Mouse (Mus musculus) lung, postnatal 10 days (tissue): ENCODE results near the gene Xkr7.
A peak's percentile ranks its signal among the peaks of the same experiment; 100 is the strongest.

Experiments used
- DNase-seq: peaks from one replicate; pipeline ENCODE4 v3.0.0; 2021

Gene Xkr7

DNA sequence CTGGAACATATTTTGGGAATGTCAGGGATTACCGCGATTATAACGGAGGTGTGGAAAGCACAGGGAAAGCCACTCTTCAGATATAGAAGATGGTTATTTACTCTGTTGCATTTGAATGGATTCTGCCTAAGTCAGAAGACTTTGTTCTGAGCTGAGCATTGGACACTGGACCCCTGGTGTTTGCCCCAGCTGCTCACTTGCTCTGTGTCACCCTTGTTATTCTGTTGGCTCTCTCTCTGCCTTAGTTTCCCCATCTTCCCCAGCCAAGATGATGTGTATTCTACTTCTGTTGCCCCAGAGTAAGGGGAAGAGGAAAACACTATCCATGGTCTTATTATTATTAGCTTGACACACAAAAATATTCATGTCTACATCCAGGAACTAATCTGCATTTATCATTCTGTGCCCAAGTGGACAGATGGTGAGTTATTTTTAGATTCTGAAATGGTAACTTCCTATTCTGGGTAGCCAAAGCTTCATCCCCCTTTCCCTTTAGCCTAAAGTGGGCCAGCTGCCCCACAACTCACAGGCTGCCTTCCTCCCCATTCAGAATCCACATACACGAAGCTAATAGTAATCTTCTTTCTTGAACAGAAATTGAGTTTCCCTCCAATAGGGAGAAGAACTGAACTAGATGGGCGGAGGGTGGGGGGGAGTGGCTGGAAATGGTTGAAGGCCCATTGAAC, 2.0 kb downstream of the Xkr7 start:
- no peak for DNase-seq

DNA sequence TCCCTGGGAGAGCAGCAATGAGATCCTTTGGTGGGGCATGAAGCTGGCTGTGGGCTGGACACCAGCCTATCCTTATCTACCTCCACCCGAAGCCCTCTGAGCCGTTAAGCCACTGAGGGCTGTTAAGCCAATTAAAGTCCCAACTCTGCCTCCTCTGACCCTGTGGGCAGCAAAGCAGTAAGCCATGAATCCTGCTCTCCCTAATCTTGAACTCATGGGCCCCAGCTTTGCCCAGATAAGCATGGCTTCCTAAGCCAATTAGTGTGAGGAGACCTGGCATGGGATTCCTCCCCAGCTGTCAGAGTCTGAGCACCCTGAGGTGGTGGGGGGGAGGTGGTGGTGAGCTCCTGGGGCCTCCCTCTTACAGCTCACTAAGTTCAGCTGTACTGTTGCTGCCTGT, 5.0 kb downstream of the Xkr7 start:
- DNase-seq, result no peak

DNA sequence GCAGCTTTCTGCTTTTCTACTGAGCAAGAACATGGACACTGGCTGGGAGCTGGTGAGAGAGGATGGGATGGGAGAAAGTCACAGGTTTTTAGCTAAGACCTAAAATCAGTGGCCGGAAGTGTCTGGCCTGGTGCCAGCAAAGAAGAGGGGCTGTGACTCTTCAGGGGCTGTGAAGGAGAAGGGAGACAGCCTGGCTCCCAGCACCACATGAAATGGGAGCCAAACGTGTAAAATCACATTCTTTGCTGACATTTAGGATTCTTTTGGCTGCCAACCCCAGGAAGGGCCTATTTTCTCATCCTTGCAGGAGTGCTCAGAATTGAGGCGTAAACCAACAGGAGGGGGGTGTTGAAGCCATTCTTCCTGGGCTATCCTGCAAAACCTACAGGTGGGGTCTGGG, 12.2 kb downstream of the Xkr7 start:
- no peak for DNase-seq

DNA sequence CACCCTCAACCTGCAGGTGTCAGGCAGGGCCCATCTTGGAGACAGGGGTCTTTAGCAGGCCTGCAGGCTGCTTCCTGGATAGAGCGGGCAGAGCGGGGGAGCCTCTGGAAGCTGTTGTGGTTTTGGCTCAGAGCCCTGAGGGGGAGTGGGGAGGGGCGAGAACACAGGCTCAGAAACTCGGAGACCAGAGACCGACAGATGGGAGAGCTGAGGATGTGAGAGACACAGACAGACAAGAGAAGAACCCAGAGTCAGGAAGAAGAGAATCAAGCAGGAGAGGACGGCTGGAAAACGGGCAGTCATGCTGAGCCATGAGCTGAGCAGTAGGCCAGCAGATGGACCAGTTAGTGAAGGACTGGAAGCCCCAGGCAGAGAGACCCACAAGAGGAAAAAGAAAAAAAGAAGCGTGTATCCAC, 14.2 kb downstream of the Xkr7 start:
- DNase-seq, result no peak

DNA sequence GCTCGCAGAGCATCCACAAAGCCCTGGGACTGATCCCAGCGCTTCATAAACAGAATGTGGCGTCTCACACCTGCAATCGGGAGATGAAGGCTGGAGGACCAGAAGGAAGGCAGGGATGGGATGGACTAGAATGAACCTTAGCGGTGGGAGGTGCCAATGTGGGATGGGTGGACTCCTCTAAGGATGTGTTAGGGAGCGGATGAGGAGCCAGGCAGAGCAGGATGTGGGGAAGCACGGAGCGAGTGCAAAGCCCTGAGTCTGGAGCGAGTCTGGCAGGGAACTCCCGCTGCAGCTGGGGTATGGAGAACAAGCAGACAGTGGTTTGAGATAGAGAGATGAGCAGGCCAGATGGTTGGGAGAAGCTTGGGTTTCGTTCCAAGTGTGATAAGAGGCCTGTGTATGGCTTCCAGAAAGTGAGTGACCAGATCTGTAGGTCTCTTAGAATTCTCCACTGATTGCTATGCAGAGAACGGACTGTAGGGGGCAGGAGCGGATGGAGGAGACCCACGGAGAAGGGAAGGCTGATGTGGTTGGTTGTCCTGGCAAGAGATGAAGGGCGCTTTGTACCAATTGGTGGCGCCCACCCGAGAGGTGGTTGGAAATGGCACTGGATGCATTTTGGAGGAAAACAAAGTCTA, 16.3 kb downstream of the Xkr7 start:
- DNase-seq, result peak; percentile 75

DNA sequence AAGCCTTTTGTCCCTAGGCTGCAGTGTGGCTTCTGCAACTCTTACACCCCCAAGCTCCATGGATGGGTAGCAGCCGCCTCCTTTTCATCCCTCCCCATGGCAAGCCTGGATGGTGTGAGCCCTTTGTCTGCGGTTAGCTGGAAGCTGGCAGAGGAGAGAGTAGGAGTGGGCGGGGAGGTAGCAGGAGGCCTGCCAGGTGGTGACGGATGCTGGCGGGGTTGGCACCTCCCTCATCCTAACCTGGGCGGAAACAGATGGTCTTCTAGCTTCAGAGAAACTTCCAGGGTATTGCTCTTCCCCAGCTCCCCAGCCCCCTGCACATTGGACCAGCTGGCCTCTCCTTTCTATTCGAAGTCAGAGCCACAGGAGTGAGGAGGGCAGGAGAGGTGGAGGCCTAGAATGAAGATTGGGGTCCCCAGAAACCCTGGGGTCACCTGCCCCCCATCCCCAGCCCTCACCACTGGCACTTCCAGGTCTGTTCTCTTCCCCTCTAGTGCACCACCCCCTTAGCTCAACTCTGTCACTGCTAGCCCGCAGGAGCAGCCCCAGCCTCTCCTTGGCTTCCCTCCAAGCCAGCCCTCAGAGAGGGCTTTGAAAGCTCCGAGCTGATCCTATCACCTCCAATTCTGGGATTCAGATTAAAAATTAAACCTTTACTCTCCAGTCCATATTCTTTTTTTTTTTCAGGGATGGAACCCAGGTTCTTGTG, 17.8 kb downstream of the Xkr7 start:
- no peak for DNase-seq

DNA sequence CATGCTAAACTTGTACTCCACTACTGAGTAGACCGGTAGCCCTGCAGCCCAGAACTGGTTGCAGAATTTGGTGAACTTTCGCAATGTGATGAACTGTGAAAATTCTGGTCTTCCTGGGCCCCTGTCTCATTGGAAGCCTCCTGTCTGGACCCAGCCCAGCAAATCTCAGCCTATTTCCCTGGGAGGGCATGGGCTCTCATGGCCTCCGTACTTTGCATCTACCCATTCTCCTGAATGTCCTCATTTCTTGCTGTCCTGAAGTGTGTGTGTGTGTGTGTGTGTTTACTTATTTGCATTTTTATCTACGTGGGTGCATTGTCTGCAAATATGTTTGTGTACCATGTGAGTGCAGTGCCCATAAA, 18.3 kb downstream of the Xkr7 start:
- no peak for DNase-seq

DNA sequence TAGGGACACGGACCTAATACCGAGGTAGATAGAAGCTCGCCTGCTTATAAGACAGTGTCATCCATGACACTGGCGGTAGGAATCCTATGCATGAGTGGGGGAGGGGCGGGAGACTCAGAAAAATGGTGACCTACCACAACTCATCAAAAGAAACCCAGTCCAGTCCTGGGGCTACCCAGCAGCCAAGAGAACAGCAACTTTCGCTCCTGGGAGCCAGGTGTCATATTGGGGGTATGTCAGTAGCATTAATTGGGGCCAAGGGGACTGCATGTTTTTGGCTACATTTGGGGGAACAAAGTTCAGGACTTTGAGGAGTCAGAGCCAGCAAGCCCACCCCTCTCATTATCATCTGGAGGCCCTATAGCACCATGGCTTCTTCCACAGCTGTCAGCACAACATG, 19.4 kb downstream of the Xkr7 start:
- DNase-seq, result no peak

DNA sequence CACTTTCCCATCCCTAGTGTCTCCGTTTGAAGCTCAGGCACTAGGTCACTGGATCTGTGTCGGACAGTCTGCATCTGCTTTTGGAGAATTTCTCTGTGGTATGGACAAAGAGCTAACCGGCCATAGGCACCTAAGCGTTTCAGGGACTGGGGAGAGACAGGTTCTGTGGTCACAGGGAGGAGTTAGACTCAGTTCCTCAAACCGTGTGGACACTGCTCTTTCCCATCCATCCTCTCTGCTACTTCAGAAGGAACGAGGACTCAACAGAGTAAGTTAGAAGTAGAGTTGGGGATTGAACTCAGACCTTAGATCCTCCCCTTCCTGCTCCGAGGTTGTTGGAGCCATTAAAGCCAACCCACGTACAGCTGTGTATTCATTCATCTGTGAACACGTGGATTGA, 19.9 kb downstream of the Xkr7 start:
- DNase-seq, result no peak

DNA sequence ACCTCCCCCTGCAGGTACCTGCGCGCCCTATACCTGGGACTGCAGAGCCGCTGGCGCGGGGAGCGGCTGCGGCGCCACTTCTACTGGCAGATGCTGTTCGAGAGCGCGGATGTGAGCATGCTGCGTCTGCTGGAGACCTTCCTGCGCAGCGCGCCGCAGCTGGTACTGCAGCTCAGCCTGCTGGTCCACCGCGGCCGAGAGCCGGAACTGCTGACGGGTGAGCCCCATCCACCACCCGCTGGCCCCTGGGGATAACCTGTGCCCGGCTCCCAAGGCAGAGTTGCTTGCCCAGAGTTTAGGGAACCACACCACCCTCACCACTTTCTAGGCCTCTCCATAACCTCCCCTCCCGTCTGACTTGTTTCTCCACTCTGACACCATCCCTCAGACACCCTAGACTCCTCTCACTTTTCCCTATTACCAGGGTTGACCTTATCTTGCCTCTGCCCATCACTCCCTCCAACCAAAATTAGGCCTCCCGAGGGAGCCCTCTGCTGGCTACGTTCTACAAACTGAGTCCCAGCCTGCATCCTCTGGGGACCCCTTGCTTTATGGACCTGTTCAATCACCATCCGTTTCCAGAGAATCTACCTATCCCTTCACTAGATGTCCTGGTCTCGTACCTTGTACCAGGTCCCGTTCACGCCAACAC, 21.2 kb downstream of the Xkr7 start:
- peak; percentile 36 for DNase-seq

DNA sequence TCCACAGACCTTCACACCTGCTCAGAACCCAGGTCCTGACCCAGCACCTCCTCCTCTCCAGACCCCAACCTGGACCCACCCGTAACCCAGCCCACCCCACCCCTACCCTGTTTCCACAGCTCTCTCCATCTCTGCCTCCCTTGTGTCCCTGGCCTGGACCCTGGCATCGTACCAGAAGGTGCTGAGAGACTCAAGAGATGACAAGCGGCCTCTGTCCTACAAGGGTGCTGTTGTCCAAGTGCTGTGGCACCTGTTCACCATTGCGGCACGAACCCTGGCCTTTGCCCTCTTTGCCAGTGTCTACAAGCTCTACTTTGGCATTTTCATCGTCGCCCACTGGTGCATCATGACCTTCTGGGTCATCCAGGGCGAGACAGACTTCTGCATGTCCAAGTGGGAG, 22.2 kb downstream of the Xkr7 start:
- DNase-seq, result no peak

DNA sequence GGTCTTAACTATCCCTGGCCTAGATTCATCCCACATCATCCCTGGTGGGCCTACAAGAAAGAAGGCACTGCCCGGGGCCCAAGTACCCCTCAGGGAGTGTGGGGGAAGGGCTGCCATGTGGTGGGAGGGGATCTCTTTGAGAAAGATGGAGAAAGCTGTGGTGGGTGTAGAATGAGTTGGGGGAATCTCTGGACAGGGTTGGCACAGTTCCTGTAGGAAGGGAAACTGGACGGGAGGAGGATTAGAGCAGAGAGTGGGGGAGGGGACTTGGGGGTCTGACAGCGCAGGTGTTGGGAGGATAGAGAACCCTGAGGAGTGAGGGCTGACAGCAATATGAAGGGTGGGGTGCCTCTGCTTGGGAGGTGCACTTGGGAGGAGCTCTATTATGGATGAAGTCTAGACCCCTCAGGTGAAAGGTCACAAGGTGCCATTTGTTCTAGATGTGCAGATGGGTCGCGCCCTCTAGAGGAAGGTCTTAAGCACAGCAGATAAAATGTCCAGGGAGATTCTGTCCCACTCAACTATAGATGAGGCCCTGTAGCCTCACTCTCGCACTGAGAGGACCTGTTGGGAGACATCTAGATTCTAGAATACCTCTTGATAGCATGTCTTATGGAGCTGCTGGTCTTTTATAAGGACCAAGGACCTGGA, 23.7 kb downstream of the Xkr7 start:
- no peak for DNase-seq

DNA sequence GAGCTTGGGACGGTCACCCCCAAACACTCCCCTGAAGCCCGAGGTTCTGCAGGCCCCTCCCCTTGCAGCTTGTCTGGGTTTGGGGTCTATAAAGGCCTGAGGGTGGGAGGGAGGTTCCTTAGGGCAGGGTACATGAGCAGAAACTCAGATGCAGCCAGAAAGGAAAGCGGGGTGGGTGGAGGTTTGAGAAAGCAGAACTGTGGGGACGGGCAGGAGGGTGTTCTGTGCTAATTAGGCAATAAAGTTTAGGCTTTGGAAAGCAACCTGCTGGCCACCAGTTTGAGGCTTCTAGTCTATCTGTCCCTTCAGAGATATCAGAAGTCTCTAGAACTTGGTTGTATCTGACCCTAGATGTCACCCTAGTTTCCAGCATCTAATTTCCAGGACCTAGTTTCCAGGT, 26.7 kb downstream of the Xkr7 start:
- no peak for DNase-seq

DNA sequence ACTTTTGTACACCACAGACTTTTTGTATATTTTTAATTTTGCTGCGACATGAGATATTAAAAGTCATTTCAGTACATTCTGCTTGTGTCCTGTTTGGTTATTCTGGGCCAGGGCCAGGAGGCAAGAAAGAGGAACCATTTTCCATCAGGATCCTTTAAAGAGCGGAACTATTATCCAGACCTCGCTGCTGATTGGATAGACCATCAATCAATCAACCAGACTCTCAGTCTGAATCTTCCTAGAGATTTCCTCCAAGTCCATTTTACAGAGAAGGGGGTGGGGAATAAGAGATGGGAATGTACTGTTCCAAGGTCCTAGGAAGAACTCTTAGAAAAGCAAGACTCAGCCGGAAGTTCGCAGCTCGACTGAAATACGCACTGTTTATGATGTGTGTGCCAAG, 28.6 kb downstream of the Xkr7 start:
- no peak for DNase-seq

DNA sequence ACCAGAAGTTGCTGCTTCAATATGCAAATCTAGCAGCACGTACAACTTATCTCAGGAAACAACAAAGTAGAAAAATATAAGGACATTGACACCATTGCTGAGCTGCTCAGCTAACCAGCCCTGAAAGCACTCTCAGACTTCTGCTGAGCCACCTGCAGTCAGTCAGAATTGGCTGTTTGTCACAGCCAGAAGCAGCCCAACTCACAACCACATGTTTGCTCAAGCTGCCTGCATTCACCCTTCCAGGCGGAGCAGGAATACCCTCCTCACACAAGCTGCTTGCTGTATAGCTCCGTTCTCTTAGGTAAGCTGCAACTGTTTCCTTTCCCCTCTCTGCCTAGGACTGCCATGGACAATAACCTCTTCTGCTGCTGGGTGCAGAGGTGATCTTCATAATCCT, 31.7 kb downstream of the Xkr7 start:
- no peak for DNase-seq

DNA sequence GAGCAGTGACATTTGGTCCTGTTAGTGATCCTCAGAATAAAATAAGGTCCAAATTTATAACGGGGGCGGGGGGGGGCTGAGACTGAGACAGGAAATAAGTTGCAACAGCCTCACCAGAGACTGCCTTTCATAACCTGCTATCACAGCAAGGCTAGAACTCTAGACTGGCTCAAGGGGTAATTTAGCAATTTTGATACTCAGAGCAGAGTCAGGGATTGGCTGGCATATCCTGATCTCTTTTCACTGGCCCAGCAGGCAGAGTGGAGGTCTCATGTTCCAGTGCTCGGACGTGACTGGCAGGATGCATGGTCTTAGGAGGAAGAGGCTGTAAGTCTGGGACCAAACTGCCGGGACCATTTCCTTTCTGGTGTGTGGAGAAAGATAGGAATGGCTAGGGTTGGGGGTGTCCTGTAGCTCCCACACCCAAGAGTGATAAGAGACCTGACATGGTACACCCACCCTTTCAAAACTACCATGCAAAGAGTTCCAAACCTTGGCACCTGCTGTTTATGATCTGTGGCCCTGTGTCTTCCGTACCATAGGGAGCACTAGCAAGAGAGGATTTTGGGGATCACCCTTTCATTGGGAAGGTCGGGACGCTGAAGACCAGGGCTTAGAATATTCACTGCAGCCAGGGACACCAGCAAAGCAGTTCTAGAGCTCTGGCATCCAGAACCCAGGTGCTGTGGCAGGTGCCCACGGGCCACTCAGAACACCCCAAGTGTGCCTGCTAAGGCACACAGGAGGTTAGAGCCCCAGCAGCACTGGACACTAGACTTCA, 32.7 kb downstream of the Xkr7 start:
- DNase-seq, result no peak

DNA sequence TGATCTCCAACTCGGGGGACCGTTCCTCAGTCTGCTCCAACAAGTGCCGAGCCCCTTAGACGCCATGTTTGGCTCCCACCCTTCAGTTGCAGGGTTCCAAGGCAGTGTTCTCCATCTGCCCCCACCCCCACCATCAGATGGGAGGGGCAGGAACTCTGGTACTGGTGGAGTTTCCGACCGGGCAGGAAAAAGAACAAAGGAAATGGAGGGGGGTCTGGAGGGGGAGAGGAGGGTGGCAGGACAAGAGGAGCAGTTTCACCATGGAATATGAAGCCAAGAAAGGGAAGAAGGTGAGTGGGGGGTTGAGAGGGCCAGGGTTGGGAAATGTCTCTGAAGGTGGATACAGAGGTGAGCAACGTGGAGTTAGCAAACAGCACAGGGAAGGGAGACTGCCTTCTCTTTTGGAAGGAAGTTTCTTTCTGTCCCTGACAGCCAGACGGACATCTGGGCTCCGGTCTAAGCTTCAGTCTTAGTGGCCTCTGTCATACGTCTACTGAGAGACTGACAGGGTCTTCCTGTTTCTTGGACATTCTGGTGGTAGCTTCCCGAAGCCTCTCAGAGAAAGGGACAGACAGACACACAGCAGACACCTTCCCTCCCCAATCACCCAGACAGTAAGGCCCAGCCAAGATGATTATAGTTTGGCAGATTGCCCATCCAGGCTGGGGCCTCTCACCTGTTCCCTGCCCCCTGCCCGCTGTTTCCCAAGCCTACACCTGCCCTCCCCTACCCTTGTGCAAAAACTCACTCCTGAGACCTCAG, 34.3 kb downstream of the Xkr7 start, which contains the start of gene Ccm2l:
Ccm2l (plus strand) TSS at position 209 of the 762 bp plus-strand sequence.
- peak; percentile 86 for DNase-seq

DNA sequence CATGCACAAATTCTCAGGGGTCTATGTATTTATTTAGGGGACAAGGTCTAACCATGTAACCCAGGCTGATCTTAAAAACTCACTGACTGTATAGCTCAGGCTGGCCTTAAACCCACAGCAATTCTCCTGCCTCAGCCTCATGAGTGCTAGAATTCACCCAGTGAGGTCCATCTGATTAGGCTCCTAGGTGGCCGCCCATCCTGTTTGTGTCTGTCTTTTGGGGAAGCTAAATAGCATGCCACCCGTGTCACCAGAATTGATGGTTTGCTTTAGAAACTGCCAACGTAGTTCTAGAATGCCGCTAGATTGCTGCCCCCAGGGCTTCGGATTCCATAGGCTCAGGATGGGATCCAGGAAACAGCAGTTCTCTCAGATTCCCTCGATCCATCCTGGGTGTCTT, 35.3 kb downstream of the Xkr7 start:
- no peak for DNase-seq

DNA sequence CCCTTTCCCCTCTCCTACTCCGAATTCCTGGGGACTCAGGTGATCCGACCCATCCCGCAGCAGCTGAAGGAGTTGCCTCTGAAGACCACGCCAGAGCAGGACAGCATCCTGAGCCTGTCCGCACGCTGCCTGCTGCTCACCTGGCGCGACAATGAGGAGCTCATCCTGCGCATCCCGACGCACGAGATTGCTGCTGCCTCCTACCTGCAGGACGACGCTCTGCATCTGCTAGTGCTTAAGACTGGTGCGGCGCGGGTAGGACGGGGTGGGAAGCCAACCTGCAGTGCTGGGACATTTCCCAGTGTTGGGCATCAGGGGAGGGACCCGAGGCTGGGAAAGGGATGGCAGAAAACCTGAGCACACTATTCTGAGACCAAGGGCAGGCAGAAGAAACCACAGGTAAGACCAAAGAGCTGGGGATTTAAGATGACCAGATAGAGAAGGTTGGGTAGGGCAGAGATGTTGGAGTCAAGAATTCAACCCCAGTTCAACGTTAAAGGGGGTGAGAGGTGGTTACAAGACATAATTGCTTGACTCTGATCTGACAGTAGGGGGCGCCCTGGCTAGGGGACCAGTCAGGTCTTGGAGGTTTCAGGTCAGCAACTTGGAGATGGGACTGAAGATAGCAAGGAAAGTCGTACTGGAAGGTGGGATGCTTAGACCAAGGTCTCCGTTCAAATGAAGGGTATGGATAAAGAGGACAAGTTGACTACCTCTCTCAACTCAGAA, 39.3 kb downstream of the Xkr7 start:
- DNase-seq, result peak; percentile 55

DNA sequence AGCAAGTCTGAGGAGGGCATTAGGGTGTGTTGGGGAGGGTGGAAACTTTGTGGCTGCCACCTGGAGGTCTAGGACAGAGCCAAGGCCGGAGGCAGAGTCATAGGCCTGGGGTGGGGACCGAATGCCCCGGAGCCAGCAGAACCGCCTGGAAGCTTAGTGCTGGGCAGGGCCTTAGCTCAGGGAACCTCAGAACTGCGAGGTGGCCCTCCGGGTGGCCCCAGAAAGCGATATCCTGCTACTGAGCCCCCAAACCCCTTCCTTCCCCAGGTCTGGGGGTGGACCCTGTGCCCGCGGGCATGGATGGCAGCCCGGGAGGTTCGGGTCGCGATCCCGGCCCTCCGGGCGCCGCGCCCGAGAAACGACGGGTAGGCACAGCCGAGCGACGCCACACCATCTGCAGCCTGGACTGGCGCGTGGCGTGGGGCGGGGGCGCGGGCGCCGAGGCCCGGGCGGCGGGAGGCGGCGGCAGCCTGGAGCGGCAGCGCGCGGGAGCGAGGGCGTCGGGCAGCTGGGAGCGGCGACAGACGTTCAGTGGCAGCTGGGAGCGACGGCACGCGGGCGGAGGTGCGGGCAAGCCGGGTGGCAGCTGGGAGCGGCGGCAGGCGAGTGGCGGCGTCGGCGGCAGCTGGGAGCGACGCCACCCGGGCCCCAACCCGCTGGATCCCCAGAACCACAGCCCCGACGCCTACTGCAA, 40.0 kb downstream of the Xkr7 start:
- no peak for DNase-seq
